Mouse (Mus musculus): ENCODE measurements around the gene Mid1. TPM values are rescaled to one million over a fixed set of nuclear protein-coding genes. Genes with fewer than 3 reads are reported as not detected.

Mid1 gene
- total RNA-seq, 4 experiments from 2014 or later: 8.4 to 19.0 (median 15.9) TPM

DNA sequence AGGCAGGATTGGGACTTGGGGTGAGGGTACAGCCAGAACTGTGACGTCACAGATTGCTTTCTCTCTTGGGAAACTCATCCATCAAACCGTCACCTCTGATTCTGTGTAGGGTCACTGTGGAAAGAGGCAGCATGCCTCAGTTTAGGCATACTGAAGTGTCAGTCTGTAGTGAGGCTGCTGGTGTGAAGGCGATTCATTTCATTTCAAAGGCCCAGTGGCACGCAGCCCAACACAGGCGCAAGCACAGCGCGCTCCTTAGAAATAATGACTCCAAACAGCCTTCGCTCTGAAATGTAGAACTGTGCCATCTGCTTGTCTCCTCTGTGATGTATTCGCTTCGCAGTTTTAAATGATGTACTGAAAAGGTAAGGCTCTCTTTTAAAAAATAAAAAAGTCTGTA, 141.9 kb downstream of the Mid1 start:
- no peak for DNase-seq

DNA sequence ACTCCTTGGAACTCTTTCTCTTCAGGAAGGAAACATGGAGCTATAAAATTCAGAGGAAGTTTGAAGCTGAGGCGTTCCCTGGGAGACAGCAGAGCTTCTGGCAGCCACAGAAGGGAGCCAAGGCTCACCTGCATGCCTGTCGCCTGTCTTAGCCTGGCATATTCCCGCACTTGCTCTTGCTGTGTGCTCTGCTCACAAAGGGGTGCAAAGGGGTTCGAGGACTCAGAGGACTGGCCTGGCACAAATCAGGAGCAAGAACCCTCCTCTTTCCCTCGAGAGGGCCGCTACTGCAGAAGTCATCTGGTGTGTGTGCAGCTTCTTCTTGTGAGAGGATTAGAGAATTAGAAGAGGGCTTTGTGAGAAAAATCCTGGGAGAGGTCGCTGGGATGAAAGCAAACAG, 142.7 kb downstream of the Mid1 start:
- DNase-seq: no peak

DNA sequence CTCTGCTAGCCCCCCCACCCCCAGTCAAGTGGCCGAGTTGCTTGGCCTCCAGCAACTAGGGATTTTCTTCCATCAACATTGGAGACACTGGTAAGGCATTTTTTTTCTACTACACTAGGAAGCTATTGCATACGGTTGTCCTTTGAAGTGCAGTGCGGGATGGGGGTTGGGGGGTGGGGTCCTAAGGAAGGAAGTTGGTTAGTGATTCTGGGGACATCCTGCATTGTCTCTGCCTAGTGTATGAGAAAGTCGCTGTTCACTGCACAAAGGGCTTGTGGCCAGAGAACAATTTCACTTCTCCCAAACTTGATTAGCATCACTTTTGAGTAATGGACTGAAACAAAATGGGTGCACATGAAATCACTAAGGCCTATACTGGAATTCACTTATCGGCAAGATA, 143.1 kb downstream of the Mid1 start:
- no peak for DNase-seq

DNA sequence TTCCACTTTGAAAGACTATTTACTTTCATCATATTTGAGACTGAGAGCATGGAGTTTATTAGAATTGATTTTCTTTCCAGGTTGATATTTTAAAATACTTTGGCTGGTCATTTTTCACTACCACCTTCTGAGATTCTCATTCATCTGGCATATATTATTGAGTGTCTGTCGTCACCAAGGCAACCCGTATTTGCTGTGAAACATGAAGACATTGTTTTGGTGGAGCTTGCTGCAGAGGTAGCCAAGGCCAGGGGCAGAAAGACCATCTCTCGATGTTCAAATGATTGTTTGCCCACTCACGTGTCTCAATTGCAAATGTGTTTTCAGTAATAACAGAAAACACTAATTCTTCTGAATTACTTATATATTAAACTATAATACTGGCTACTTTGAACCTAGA, 145.1 kb downstream of the Mid1 start:
- DNase-seq: no peak

DNA sequence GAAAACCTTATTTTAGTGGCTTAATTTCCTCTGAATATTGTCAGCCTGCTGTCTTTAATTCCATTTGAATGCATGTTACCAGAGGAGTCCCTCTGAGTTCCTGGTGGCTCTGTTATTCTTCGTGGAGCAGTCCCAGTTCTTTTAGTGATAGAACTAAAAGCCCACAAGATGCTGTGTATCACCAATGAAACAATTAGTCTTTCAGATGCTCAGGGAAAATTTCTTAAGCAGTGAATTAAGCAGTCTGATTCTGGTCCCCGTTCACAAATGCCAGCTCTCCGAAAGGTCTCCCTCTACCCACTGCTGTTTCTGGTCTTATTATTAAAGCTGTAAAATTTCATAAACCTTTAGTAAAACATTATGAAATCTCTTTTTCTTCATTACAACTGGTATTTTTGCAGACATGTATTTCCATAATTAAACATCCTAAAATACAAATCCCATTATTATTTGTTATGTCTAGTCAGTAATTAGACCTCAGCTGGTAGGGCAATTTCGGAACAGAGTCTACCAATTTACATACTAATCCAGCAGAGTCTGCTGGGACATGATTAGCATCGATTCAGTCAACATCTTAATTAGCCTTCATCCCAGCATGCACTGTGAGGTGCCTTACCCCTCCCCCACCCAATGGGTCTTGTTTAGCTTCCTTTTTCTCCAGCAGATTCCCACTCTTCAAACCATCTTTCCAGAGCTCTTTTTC, 153.1 kb downstream of the Mid1 start:
- no peak for DNase-seq

DNA sequence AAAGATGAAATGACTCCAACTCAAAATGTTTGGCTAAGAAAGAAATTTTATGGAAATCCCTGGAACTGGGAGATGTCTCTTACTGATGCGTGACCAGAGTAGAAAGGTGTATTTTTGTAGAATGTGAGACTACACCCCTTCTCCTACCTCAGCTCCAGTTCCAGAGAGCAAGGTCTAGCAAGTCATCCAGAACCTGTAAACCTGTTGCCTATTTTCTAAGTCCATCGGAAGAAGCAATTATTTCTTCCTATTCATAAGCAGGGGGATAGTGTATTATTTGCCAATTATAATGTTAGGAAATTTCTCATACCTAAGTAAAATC, 153.6 kb downstream of the Mid1 start:
- DNase-seq: no peak

DNA sequence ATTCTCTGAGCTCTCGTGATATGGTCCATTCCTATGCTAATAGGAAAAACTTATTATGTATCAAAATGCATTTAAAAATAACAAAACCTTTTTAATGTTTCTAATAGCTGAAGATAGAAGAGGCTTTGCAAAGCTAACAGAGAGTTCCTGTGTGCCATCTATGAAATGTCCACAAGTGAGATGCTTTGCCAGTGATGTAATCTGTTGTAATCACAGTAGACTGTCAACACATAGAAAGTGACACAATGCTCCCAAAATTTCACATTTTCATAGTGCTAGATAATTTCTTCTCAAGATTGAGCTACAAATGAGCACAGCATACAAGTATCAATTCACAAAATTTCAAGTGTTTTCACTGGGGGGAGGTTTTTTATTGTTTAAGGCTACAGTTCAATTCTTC, 158.3 kb downstream of the Mid1 start:
- DNase-seq: no peak

DNA sequence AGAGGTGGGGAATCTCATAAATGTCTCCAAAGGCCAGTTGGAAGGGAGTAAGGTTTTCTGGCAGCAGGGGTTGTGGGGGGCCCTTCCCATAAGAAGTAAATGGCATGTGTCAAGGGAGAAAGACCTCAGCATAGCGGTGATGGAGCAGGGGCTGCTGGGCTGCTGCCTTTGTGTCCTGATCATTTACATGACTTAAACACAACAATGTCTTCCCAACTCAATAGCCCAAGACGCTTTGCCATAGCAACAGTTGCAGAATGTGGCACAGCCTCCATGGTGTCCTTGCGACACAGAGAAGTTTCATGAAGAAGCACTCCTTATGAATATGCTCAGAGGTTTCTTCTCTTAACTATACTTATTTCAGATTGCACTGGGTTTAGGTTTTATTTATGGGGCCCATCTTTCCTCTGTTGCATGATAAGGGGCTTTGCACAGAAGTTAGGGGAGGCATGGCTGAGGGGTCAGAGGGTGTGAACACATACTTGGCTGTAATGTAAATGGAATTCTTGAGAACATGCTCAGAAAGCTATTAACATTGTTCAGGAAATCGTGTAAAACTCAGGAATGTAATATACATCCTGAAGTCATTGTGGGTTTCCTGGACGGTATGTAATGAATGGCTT, 159.3 kb downstream of the Mid1 start:
- no peak for DNase-seq

DNA sequence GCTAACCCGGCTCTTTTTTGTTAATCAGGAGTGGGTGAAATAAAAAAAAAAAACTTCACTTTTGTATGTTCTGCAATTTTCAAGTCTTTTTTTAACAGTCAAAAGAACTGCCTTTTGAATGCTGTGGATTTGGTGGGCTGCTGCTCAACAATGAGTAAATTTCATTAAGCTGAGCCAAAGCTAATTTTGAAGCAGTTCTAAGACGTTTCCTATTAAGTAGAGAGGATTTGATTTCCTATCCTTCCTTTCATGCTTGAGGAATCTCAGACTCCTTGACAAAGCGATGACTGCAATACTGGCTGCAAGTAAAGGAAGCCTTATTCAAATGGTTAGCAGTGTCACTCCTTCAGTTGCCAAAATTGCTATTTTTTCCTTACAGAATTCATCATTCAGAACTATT, 161.2 kb downstream of the Mid1 start:
- no peak for DNase-seq

DNA sequence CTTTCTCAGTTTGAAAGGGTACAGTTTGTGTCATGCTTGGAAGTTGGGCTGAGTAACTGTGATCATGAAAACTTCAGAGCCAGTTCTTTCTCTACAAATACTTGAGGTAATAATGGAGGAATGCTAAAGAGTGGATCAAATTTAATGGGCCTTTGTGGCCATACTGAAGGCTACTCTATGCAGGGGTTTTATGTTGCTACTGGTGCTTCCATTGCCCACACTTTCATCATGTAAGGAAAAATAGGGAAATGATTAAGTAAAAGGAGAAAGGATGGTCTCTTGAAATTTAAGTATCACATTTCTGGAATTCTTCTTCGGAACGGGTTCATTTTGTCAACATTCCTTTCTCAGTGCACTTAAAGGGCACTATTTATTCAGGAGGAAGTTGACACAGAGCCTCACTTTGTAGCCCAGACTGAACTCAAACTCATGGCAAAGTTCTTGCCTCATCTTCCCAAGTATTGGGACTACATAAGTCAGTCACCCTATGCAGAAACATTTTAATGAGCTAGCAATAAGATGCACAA, 176.3 kb downstream of the Mid1 start:
- no peak for DNase-seq

DNA sequence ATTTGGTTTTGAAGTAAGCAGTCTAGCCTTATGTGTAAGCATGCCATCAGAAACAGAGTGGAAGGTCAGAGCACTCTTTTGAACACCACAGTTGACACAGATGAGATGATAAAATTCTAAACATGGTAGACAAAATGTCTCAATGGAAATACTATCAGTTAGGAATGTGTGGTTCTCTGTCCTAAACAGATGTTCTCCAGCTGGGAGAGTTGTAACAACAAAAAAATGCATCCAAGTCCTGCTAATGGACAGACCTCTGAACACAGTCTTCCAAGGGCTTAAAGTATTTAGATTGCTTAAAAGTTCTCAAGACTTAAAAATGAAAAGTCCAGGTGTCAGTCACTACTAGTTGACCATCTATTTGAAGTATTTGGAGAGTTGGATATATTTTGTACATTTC, 177.4 kb downstream of the Mid1 start:
- no peak for DNase-seq

DNA sequence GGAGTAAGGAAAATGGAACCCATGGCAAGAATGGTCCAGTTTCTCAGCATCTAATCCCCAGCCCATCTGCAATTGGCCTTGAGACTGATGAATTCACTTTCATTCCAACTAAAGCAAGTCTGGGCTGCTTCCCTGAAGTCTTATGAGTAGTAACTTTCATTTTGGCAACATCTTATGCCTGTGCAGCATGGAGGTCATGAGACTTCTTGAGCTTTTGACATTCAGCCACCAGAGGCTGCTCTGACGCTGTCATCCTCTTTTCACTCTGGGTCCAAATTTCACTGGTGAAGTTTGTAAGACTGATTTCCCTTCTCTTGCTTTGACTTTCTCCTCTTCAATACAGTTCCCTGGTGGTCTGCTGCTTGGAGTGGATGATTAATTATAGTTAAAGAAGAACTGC, 177.8 kb downstream of the Mid1 start:
- no peak for DNase-seq

DNA sequence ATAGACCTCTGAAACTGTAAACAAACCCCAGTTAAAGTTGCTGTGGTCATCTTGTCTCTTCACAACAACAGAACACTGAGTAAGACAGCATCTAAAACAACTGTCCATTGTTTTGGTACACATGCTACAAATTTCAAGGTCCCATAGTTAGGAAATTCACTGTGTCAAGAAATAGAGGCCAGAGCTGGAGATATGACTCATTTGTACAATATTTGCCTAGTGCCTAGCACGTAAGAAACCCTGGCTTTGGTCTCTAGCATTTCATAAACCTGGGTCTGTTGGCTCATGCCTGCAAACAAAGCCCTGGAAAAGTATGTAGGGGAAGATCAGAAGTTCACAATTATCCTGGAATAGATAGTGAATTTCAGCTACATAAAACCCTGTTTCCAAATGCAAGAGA, 178.8 kb downstream of the Mid1 start:
- no peak for DNase-seq

DNA sequence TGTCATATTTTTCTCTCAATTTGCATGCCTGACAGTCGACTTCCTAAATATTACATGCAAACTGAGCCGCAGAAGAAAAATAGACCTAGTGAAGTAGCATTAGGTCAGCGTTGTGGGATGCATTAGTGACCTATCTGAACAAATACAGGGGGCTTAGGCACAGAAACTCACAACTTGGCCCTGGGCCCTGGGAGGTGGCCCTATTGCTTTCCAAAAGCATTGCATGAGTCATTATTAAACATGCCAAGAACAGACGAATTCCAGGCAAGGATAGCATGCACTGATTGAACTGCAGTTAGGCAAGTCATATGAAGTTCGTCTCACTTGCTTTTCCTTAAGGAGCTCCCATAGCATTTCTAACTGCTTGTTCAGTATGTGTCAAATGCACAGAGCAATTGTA, 183.2 kb downstream of the Mid1 start:
- DNase-seq: no peak

DNA sequence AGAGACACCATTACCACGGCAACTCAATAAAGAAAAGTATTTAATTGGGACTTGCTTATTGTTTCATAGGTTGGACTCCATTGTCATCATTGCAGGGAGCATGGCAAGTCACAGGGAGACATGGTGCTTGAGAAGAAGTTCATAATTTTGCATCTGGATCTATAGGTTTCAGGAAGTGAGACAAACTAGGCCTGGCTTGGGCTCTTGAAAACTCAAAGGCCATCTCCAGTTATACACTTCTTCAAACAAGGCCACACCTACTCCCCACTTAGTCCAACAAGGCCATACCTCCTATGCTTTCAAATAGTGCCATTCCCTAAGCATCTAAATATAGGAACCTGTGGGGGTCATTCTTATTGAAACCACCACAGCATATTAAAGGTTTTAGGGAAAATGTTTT, 189.5 kb downstream of the Mid1 start:
- DNase-seq: no peak

DNA sequence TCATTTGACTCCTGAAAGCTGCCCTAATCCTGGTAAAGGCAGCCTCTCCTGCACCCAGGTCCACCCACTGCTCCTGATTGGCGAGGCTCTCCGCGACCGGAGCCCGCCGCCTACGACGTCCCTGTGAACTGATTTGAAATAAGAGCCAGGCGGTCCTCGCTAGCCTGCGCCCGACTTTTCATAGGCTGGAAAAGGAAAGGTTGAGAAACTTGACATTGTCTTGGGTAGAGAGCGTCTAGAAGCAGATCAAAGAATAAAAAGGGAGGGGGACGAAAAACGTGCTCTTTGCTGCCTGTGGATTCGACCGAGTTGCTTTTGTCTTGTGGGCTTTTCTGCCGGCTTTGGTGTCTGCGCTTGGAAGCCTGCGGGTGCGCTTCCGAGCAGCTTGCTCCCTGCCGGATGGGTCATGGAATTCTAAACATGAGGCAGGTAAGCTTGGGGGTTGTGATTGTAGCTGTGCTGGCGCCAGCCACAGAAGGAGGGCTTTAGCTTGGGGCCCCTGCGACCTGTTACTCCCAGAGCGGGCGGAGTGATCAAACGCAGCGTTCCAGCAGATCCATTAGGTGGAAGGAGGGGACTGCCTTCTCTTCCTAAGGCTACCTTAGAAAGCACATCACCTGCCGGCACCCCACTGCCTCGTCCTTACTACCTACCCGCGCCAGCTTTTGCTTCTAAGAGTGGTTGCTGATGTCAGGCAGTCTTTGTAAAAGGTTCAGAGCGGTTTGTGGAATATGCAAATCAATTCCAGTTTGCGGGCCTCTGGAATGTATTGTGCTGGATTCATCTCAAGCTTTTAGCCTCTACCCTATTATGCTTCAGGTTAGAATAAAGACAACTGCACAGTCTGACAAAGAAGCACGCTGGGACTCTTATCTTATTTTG, 194.7 kb downstream of the Mid1 start:
- DNase-seq: peak; percentile 77

DNA sequence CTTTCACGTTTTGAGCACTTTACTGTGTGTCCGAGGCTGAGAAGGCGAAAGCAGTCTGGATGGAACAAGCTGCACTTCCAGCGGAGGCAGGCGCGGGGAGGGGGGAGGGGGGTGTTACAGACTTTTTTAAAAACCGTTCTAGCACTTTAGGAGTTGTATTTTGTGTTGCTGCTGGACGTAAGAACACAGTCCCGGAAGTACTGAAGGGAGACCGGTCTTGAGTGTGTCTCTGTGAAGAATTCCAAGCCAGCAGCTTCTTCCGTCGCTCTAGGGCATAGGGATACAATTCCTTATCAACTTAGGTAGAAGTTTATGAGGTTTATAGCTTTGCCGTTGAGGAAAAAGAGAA, 195.3 kb downstream of the Mid1 start:
- DNase-seq: no peak

DNA sequence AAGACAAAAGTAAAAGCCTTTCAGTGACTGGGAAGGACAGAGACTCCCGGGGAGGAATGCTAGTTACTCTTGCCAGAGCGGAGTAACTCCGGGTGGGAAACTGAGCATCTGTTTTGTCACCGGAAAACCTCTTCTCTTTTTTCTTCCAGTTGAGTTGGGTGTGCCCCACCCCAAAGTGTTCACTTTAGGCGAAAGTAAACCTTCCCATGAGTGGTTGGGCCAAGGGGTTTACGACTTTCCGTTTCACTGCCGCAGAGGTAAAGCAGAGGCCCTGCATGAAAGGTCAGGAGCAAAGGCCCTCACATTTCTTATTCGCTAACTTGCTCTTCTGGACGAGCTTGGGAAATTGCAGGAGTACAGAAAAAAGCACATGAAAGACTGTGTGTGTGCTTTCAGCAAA, 195.8 kb downstream of the Mid1 start:
- DNase-seq: no peak

DNA sequence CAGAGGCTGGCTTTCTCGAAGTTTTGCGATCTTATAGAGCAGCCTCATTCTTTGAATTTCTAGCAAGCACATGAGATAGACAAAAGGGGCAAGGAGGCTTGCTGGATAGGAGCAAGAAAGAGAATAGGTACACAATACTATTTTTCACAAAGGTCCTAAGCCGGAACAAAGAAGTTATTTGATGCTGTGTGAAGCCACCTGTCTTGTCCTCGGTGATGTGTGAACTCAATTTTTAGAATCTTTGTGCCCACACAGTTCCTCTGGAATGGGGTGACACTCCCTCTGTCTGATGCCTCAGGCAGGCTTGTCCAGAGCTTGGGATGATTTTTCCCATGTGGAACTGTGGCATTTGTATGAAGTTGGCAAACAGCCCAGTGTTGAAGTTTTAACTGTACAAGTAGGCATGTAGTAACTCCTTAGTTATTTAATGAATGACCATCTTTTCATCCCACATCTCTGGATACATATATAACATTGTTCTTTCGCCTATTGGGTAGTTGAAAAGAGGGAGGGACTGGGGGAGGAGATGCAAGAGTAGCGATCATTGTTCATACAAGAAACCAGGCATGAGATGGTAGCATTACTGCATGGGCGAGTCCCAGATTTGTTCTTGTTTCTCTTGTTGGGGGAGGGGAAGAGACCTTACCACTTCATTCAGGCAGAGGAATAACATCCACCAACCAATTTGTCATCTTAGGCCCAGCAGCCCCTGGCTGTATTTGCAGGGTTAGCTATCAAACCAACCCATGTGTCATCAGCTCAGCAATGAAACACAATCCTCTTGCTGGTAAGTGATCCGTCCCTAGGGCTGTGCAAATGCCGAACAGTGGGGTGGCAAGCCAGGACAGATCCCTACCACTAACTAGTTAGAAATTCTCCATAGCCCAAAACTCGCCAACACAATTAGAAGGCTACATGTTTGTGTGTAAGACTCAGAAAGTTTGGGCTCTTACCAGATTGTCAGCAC, 196.5 kb downstream of the Mid1 start:
- DNase-seq: no peak

DNA sequence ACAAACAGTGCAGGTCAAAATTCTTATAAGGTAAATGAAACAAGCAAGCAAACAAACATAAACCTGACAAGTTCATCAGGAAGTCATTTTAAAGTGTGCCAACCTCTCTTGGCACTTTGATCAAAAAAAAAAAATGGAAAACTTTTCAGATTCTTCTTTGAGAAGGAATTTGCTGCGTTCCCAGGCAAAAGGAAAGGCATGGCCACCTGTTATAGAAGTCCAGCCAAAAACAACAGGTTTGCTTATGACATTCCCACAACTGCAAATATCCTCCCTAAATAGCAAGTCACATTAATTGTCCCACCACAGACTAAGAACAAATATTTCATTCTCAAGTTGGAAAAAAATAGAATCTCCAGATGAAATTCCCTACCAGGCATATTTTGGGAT, 197.2 kb downstream of the Mid1 start:
- DNase-seq: no peak

DNA sequence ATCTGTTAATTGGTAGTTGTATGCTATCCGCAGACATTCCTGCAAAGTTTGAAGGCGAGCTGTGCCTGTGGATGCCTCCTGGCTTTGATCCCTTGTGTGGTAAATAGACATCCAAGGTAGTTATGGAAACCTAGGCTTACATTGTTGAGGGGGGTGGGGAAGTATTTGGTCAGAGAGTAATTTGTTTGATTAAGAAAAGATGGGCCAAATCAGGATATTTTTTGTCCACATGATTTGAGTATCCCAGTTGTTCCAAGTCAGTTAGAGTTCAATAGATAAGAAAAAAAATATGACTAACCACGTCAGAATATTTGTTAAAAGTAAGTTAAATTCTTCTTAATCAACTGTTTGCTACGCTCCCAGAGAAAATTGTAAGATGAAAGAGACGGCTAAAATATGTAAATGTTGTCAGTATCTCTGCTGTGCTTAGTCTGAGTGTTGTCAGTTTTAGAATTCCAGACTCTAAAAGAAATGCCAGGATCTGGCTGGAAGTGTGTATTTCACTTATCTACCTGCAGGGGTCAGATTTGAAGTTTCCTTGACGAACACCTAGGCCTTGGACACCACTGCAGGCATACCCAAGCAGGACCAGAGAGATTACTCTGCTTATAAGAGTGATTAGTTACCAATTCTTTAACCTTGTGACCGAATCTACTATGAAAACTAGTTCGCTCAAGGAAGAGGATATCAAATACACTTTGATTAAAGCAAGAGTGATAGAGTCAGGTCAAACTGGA, 198.7 kb downstream of the Mid1 start:
- DNase-seq: no peak

DNA sequence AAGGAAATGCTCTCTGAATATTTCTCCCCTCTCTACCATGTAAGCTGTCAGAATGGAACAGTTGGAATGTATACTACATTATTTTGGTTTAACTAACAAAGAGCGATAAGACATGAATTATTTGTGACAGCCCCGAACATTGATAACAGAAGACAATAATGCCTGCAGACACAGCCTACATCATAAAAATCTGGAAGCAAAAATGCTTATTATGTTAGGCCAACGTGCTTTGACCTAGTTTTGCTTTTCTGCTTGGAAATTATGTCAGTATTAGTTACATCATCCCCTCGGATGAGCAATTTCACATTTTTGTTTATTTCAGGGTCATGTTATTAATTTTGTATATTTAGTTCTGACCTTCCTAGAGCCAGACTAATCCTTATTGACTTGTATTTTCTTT, 205.5 kb downstream of the Mid1 start:
- no peak for DNase-seq

All from adrenal gland, adult 8-10 months (tissue).